Comparison of ENCODE assay signal across 21 mouse cellular contexts in genomic region chr5:138299613-138300012, GRCm38 (mm10). TPM values are rescaled to one million over a fixed set of nuclear protein-coding genes. Genes with fewer than 3 reads are reported as not detected.
"Had no signal": no experiment of that assay in that cellular context is flagged by ENCODE, and none has a peak within 500 bp of the region (broad histone marks: within the 10 kb centered on the region; RNA-seq: fewer than 3 reads in every experiment).

No protein-coding gene starts in this region.

- H3K4me3 ChIP-seq: neural tube, embryonic 15.5 days; stomach, embryonic 15.5 days had no signal

- H3K4me2 ChIP-seq: neural tube, embryonic 15.5 days; stomach, embryonic 15.5 days had no signal

- H3K4me1 ChIP-seq: neural tube, embryonic 15.5 days; stomach, embryonic 15.5 days had no signal

- H3K9ac ChIP-seq: neural tube, embryonic 15.5 days; stomach, embryonic 15.5 days had no signal

- H3K36me3 ChIP-seq: stomach, embryonic 15.5 days had no signal

- H3K27ac ChIP-seq: neural tube, embryonic 15.5 days; stomach, embryonic 15.5 days; stomach, postnatal 0 days had no signal

- H3K27me3 ChIP-seq: neural tube, embryonic 15.5 days; stomach, embryonic 15.5 days had no signal

- DNase-seq: retina, postnatal 1 day; right cerebral cortex, adult 18-20 months; right cerebral cortex, postnatal 14 days; right cerebral cortex, postnatal 25 days; right cerebral cortex, postnatal 4 days; spleen, adult 18-20 months; thymus, adult 18-20 months; thymus, adult 2 months; thymus, postnatal 14 days; thymus, postnatal 25 days; thymus, postnatal 36 days; thymus, postnatal 4 days had no signal

- H3K9me3 ChIP-seq: neural tube, embryonic 15.5 days; stomach, embryonic 15.5 days had no signal

RNA-seq across cellular contexts. Expression of gene Gm43720, which starts 19.9 kb away (rescaled TPM):
- total RNA-seq: neutrophil, adult 5-6 weeks had no signal
- polyA plus RNA-seq: small intestine, adult 2 months; spleen, adult 2 months; testis, adult 2 months; thymus, postnatal 0 days; urinary bladder, adult 2 months had no signal

RNA-seq across cellular contexts. Expression of gene Gal3st4, which starts 27.0 kb away (rescaled TPM):
- total RNA-seq: neutrophil, adult 5-6 weeks had no signal
